Mouse (Mus musculus) hindbrain, embryonic 11.5 days (tissue): Measurements from ENCODE around the gene Hibch. TPM values are rescaled to one million over a fixed set of nuclear protein-coding genes. Genes with fewer than 3 reads are reported as not detected.

Experiments used
- ATAC-seq: fragments of 200-750 bp; cut with Nextera tagmentation; 2 replicates; pipeline ENCODE4 v1.8.0; 2017; ENCODE audit warnings: mild to moderate bottlenecking, moderate TSS enrichment, moderate library complexity; ENCODE audit not compliant: low FRiP score
- DNase-seq: peaks from one replicate; pipeline ENCODE4 v3.0.0-alpha.2; 2015; ENCODE audit warnings: low spot score
- H3K27ac ChIP-seq: fragments of 300-500 bp; sonication (generic); 2 replicates; pipeline ENCODE4 v1.5.1; 2014; ENCODE audit warnings: mild to moderate bottlenecking, low read depth, low read length
- H3K27me3 ChIP-seq: fragments of 300-500 bp; sonication (generic); 2 replicates; pipeline ENCODE4 v1.6.1; 2014; ENCODE audit warnings: mild to moderate bottlenecking, low read length, moderate library complexity, mixed read lengths; ENCODE audit not compliant: control insufficient read depth, insufficient read depth
- H3K36me3 ChIP-seq: fragments of 300-500 bp; sonication (generic); 2 replicates; pipeline ENCODE4 v1.6.1; 2014; ENCODE audit warnings: mild to moderate bottlenecking, low read length, moderate library complexity, mixed read lengths; ENCODE audit not compliant: control insufficient read depth, insufficient read depth
- H3K4me1 ChIP-seq: fragments of 300-500 bp; sonication (generic); replicated peaks from 2 replicates; pipeline ENCODE4 v1.6.1; 2014; ENCODE audit warnings: low read length, mixed read lengths; ENCODE audit not compliant: control insufficient read depth, insufficient read depth
- H3K4me2 ChIP-seq: fragments of 300-500 bp; sonication (generic); replicated peaks from 2 replicates; pipeline ENCODE4 v1.6.1; 2014; ENCODE audit warnings: mild to moderate bottlenecking, low read depth, low read length
- H3K4me3 ChIP-seq: fragments of 300-500 bp; sonication (generic); 2 replicates; pipeline ENCODE4 v1.5.1; 2014; ENCODE audit warnings: low read depth, low read length
- H3K9ac ChIP-seq: fragments of 300-500 bp; sonication (generic); 2 replicates; pipeline ENCODE4 v1.6.1; 2014; ENCODE audit warnings: low read depth, low read length
- H3K9me3 ChIP-seq: fragments of 300-500 bp; sonication (generic); 2 replicates; pipeline ENCODE4 v1.6.1; 2016; ENCODE audit warnings: low read length; ENCODE audit not compliant: control insufficient read depth
- WGBS: fragments of 180-500 bp; shearing (Covaris S2); extraction: QIAGEN DNeasy Blood & Tissue Kit; methylation state at CpG from one replicate; pipeline ENCODE4 v1.1.7; 2014; 5-methylcytosine and 5-hydroxymethylcytosine counted together
- polyA plus RNA-seq: library from polyadenylated mRNA; unstranded; fragments of >200 nt; fragmentation: Nextera tagmentation; extraction: Ambion mirVana; gene quantifications from 2 replicates; pipeline ENCODE4 v1.2.1, GENCODE M21; 2014

Gene Hibch
- polyA plus RNA-seq, 1 experiment from 2014 or later: 31.0 TPM

GRCm38 (mm10) chr1:52954456-52954855 is 109.7 kb downstream of the Hibch start:
- H3K27ac ChIP-seq: no peak overlapping the region
- no peaks in the 10 kb centered on the region for H3K9me3 ChIP-seq
- no peak for ATAC-seq
- H3K27me3 ChIP-seq: 0 out of 2 replicates have a peak, but pooled peaks cover 2% of the 10 kb centered on the region
- H3K36me3 ChIP-seq: no peaks in the 10 kb centered on the region
- 85% methylated on average over 2 of the region's 2 CpGs for WGBS
- no peaks in the 10 kb centered on the region for H3K4me1 ChIP-seq
- no peak overlapping the region for H3K9ac ChIP-seq
- no peak overlapping the region for H3K4me3 ChIP-seq
- no peak overlapping the region for H3K4me2 ChIP-seq
- no peak for DNase-seq

- H3K27me3 ChIP-seq: 0 out of 2 replicates have a peak, but pooled peaks cover 2% of the 10 kb centered on the region
- no peaks in the 10 kb centered on the region for H3K4me1 ChIP-seq
- H3K36me3 ChIP-seq: no peaks in the 10 kb centered on the region
- no peak overlapping the region for H3K27ac ChIP-seq
- no peak overlapping the region for H3K4me3 ChIP-seq
- DNase-seq (peak; percentile 57), ATAC-seq (no peak)
- no peak overlapping the region for H3K9ac ChIP-seq
- no peaks in the 10 kb centered on the region for H3K9me3 ChIP-seq
- H3K4me2 ChIP-seq: no peak overlapping the region
- 38% methylated on average over 6 of the region's 6 CpGs for WGBS
Measured at GRCm38 (mm10) chr1:52955102-52955501, 110.4 kb downstream of the Hibch start.

- Histone ChIP-seq H3K4me1 (no peaks in the 10 kb centered on the region), H3K9ac (no peak overlapping the region), H3K9me3 (no peaks in the 10 kb centered on the region), H3K4me3 (no peak overlapping the region), H3K4me2 (no peak overlapping the region), H3K36me3 (no peaks in the 10 kb centered on the region), H3K27ac (no peak overlapping the region), H3K27me3 (0 out of 2 replicates have a peak, but pooled peaks cover 2% of the 10 kb centered on the region)
- ATAC-seq: no peak
- 77% methylated on average over 4 of the region's 4 CpGs for WGBS
- no peak for DNase-seq
Measured at GRCm38 (mm10) chr1:52956746-52957145, 112.0 kb downstream of the Hibch start.

- Histone ChIP-seq H3K4me1 (no peaks in the 10 kb centered on the region), H3K4me3 (no peak overlapping the region), H3K36me3 (no peaks in the 10 kb centered on the region), H3K27me3 (no peaks in the 10 kb centered on the region), H3K9ac (no peak overlapping the region), H3K27ac (no peak overlapping the region), H3K4me2 (no peak overlapping the region), H3K9me3 (no peaks in the 10 kb centered on the region)
- no peak for ATAC-seq
- DNase-seq: no peak
- 79% methylated on average over 6 of the region's 6 CpGs for WGBS
Measured at GRCm38 (mm10) chr1:52960191-52960590, 115.5 kb downstream of the Hibch start.

GRCm38 (mm10) chr1:52963097-52963496 is 118.4 kb downstream of the Hibch start:
- no peaks in the 10 kb centered on the region for H3K9me3 ChIP-seq
- no peak overlapping the region for H3K27ac ChIP-seq
- H3K4me1 ChIP-seq: no peaks in the 10 kb centered on the region
- H3K4me2 ChIP-seq: no peak overlapping the region
- no peaks in the 10 kb centered on the region for H3K27me3 ChIP-seq
- no peaks in the 10 kb centered on the region for H3K36me3 ChIP-seq
- DNase-seq (no peak), ATAC-seq (no peak)
- 83% methylated on average over 2 of the region's 2 CpGs for WGBS
- no peak overlapping the region for H3K4me3 ChIP-seq
- H3K9ac ChIP-seq: no peak overlapping the region

GRCm38 (mm10) chr1:52964581-52964980 is 119.9 kb downstream of the Hibch start:
- H3K9me3 ChIP-seq: no peaks in the 10 kb centered on the region
- no peak for ATAC-seq
- no peaks in the 10 kb centered on the region for H3K27me3 ChIP-seq
- WGBS: 74% methylated on average over 8 of the region's 8 CpGs
- no peak overlapping the region for H3K9ac ChIP-seq
- H3K4me1 ChIP-seq: no peaks in the 10 kb centered on the region
- no peak for DNase-seq
- no peak overlapping the region for H3K4me3 ChIP-seq
- no peaks in the 10 kb centered on the region for H3K36me3 ChIP-seq
- H3K4me2 ChIP-seq: no peak overlapping the region
- H3K27ac ChIP-seq: no peak overlapping the region

Other genes with a start within 250 kb of the Hibch start
- gene Nemp2, start 214.2 kb upstream of the Hibch start, polyA plus RNA-seq: 11.7 and 12.2 TPM in 2 replicates
- gene Mfsd6, start 117.5 kb upstream of the Hibch start, polyA plus RNA-seq: 5.0 and 6.6 TPM in 2 replicates
- gene Inpp1, start 27.2 kb upstream of the Hibch start, polyA plus RNA-seq: 12.4 and 12.9 TPM in 2 replicates
- 4.4 and 8.0 TPM in 2 replicates for gene 1700019D03Rik, start 175.2 kb downstream of the Hibch start, polyA plus RNA-seq
- 1.5 and 1.9 TPM in 2 replicates for gene Mstn, start 216.7 kb downstream of the Hibch start, polyA plus RNA-seq